Mouse (Mus musculus) intestine, embryonic 16.5 days (tissue): ENCODE measurements at regions not wholly inside any gene's neighbourhood (a gene's known extent, or its start where the extent isn't known, plus 50 kb on each side); places are given as distances from the start of the nearest gene placed in this dataset.

Experiments
- ATAC-seq: fragments of 200-750 bp; cut with Nextera tagmentation; 2 replicates; pipeline ENCODE4 v1.8.0; 2017; ENCODE audit warnings: moderate TSS enrichment, moderate library complexity
- H3K27ac ChIP-seq: fragments of 300-500 bp; sonication (generic); 2 replicates; pipeline ENCODE4 v1.5.1; 2014; ENCODE audit warnings: mild to moderate bottlenecking, low read length
- H3K27me3 ChIP-seq: fragments of 300-500 bp; sonication (generic); replicated peaks from 2 replicates; pipeline ENCODE4 v1.6.1; 2014; ENCODE audit warnings: low read length, control low read depth, mixed read lengths; ENCODE audit not compliant: control insufficient read depth, insufficient read depth
- H3K36me3 ChIP-seq: fragments of 300-500 bp; sonication (generic); 2 replicates; pipeline ENCODE4 v1.6.1; 2014; ENCODE audit warnings: low read length, control low read depth; ENCODE audit not compliant: control insufficient read depth, insufficient read depth
- H3K4me1 ChIP-seq: fragments of 300-500 bp; sonication (generic); 2 replicates; pipeline ENCODE4 v1.6.1; 2014; ENCODE audit warnings: low read length, control low read depth, mixed read lengths; ENCODE audit not compliant: control insufficient read depth, insufficient read depth
- H3K4me2 ChIP-seq: fragments of 300-500 bp; sonication (generic); 2 replicates; pipeline ENCODE4 v1.6.1; 2014; ENCODE audit warnings: low read depth, low read length, control low read depth
- H3K4me3 ChIP-seq: fragments of 300-500 bp; sonication (generic); 2 replicates; pipeline ENCODE4 v1.5.1; 2014; ENCODE audit warnings: mild to moderate bottlenecking, low read length
- H3K9ac ChIP-seq: fragments of 300-500 bp; sonication (generic); 2 replicates; pipeline ENCODE4 v1.6.1; 2014; ENCODE audit warnings: low read depth, low read length
- H3K9me3 ChIP-seq: fragments of 300-500 bp; sonication (generic); 2 replicates; pipeline ENCODE4 v1.6.1; 2016; ENCODE audit warnings: low read length, control low read depth; ENCODE audit not compliant: control insufficient read depth
- WGBS: fragments of 180-500 bp; shearing (Covaris S2); extraction: QIAGEN DNeasy Blood & Tissue Kit; methylation state at CpG from one replicate; pipeline ENCODE4 v1.1.7; 2014; 5-methylcytosine and 5-hydroxymethylcytosine counted together

- WGBS = 44% methylated on average over 14 of the region's 14 CpGs
- H3K4me1 ChIP-seq = peaks cover 15% of the 10 kb centered on the region
Observed at GRCm38 (mm10) chr9:61155851-61156250, 216.3 kb upstream of the Tle3 start.

GRCm38 (mm10) chr9:61158192-61158770 is 213.9 kb upstream of the Tle3 start:
- WGBS = 41% methylated on average over 10 of the region's 10 CpGs
- H3K9me3 ChIP-seq = no peaks in the 10 kb centered on the region
- no peaks in the 10 kb centered on the region for H3K27me3 ChIP-seq
- ATAC-seq = no peak
- no peak overlapping the region for H3K4me3 ChIP-seq
- no peaks in the 10 kb centered on the region for H3K36me3 ChIP-seq
- peaks cover 17% of the 10 kb centered on the region for H3K4me1 ChIP-seq
- no peak overlapping the region for H3K27ac ChIP-seq
- no peak overlapping the region for H3K4me2 ChIP-seq
- H3K9ac ChIP-seq = no peak overlapping the region

More at GRCm38 (mm10) chr9:61155851-61156250, 216.3 kb upstream of the Tle3 start:
- Histone ChIP-seq H3K36me3 (no peaks in the 10 kb centered on the region), H3K27ac (0 out of 2 replicates have a peak overlapping the region, but pooled peaks have one; percentile 13), H3K27me3 (no peaks in the 10 kb centered on the region), H3K9me3 (no peaks in the 10 kb centered on the region), H3K4me3 (no peak overlapping the region), H3K9ac (no peak overlapping the region), H3K4me2 (no peak overlapping the region)
- no peak for ATAC-seq

GRCm38 (mm10) chr9:61159159-61159558 is 213.0 kb upstream of the Tle3 start:
- WGBS = 79% methylated on average over 2 of the region's 2 CpGs
- no peak overlapping the region for H3K9ac ChIP-seq
- no peak overlapping the region for H3K4me3 ChIP-seq
- peaks cover 24% of the 10 kb centered on the region for H3K4me1 ChIP-seq
- ATAC-seq = no peak
- H3K27ac ChIP-seq = no peak overlapping the region
- no peaks in the 10 kb centered on the region for H3K36me3 ChIP-seq
- no peak overlapping the region for H3K4me2 ChIP-seq
- H3K9me3 ChIP-seq = no peaks in the 10 kb centered on the region
- no peaks in the 10 kb centered on the region for H3K27me3 ChIP-seq

DNA sequence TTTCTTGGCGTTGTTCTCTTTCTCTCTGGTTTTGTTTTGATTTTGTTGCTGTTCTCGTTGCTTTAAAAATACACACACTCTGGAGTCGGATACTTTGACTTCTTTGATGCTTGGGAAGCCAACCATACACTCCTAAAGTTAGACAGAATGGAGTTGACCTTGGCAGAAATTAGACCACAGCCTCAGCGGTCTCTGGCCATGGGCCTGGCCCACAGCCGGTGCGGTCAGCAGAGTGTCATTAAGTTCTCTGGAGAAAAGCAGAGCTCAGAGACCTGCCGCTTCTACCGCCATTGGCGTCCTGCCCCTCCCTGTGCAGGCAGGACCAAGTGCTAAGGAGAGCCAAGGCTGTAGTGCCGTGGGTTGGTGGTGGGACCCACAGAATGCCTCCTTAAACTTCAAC is 212.6 kb upstream of the Tle3 start:
- no peak overlapping the region for H3K4me3 ChIP-seq
- no peak overlapping the region for H3K9ac ChIP-seq
- H3K4me2 ChIP-seq = no peak overlapping the region
- no peak for ATAC-seq
- peaks cover 29% of the 10 kb centered on the region for H3K4me1 ChIP-seq
- no peaks in the 10 kb centered on the region for H3K36me3 ChIP-seq
- no peak overlapping the region for H3K27ac ChIP-seq
- H3K27me3 ChIP-seq = no peaks in the 10 kb centered on the region
- WGBS = 80% methylated on average over 10 of the region's 10 CpGs
- no peaks in the 10 kb centered on the region for H3K9me3 ChIP-seq

DNA sequence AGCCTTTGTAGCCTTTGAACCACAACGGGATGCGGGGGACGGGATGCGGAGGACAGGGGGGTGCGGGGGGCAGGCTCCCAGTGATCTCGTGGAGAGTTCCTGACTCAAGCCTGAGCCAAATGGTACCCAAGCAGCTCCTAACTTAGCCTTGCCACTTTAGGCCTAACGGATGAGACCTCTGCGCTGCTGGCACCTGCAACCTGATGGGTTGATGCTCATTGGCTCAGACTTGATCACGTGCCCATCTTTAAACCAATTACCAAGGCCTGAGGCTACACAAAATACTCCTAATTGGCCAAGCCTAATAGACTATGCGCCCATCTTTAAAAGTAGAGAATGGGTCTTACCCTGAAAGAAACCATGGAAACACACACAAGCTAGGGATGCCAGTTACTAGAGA is 209.3 kb upstream of the Tle3 start:
- ATAC-seq = no peak
- 85% methylated on average over 10 of the region's 10 CpGs for WGBS

GRCm38 (mm10) chr9:61163671-61164288 is 208.4 kb upstream of the Tle3 start:
- no peaks in the 10 kb centered on the region for H3K27me3 ChIP-seq
- peaks cover 39% of the 10 kb centered on the region for H3K4me1 ChIP-seq
- ATAC-seq = 0 out of 2 replicates have a peak, but pooled peaks have one; percentile 27
- no peaks in the 10 kb centered on the region for H3K36me3 ChIP-seq
- H3K9me3 ChIP-seq = no peaks in the 10 kb centered on the region
- WGBS = 41% methylated on average over 19 of the region's 19 CpGs
- H3K4me3 ChIP-seq = no peak overlapping the region
- H3K27ac ChIP-seq = peak overlapping the region; percentile 55
- no peak overlapping the region for H3K4me2 ChIP-seq
- no peak overlapping the region for H3K9ac ChIP-seq

More for the DNA sequence above, 209.3 kb upstream of the Tle3 start:
- Histone ChIP-seq H3K36me3 (no peaks in the 10 kb centered on the region), H3K9ac (no peak overlapping the region), H3K27ac (no peak overlapping the region), H3K4me3 (no peak overlapping the region), H3K9me3 (no peaks in the 10 kb centered on the region), H3K4me2 (no peak overlapping the region), H3K27me3 (no peaks in the 10 kb centered on the region), H3K4me1 (peaks cover 42% of the 10 kb centered on the region)

GRCm38 (mm10) chr9:61164501-61165251 is 207.5 kb upstream of the Tle3 start:
- WGBS = 39% methylated on average over 11 of the region's 11 CpGs
- Histone ChIP-seq H3K4me1 (peaks cover 38% of the 10 kb centered on the region), H3K4me3 (no peak overlapping the region)

GRCm38 (mm10) chr9:61166115-61166514 is 206.1 kb upstream of the Tle3 start:
- Histone ChIP-seq H3K36me3 (no peaks in the 10 kb centered on the region), H3K4me3 (no peak overlapping the region), H3K27ac (peak overlapping the region; percentile 82), H3K9ac (no peak overlapping the region), H3K4me1 (peaks cover 38% of the 10 kb centered on the region), H3K27me3 (no peaks in the 10 kb centered on the region), H3K9me3 (no peaks in the 10 kb centered on the region), H3K4me2 (no peak overlapping the region)
- 64% methylated on average over 2 of the region's 2 CpGs for WGBS
- ATAC-seq = no peak

More at GRCm38 (mm10) chr9:61164501-61165251, 207.5 kb upstream of the Tle3 start:
- peak; percentile 76 for ATAC-seq
- peak overlapping the region; percentile 39 for H3K27ac ChIP-seq
- no peaks in the 10 kb centered on the region for H3K36me3 ChIP-seq
- H3K27me3 ChIP-seq = no peaks in the 10 kb centered on the region
- H3K9ac ChIP-seq = no peak overlapping the region
- H3K9me3 ChIP-seq = no peaks in the 10 kb centered on the region
- H3K4me2 ChIP-seq = no peak overlapping the region

DNA sequence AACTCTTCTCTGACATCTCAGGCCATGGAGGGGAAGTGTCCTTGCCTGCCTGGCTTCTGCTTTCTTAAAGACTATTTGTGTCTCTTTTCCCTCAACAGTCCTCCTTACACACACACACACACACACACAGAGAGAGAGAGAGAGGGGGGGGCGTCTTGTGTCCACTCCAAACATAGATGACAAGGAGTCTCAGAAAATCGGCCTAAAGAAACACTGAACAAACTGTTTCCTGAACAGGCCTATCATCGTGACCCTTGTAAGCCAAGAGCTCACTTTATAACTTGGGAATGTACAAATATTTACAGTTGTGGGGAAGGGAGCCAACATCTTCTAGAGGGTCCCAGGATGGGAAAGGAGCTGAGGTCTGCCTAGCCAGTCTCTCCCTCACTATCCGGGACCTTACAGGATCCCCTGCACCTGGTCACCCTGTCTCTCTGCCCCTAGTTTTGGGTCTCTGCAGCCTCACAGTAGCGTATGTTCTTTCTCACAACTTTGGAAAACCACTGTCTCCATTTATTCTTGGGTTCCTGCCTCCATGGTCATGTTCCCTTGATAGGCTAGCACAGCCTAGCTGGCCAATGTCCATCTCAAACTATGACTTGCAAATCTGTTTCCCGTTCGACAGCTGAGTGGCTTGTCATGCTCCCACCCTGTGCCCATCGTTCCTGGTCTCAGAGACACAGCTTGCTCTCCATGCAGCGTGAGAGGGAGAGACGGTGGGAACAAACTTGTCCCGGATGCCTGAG is 204.9 kb upstream of the Tle3 start:
- H3K4me1 ChIP-seq = peaks cover 38% of the 10 kb centered on the region
- peak; percentile 59 for ATAC-seq
- no peak overlapping the region for H3K4me2 ChIP-seq
- H3K36me3 ChIP-seq = no peaks in the 10 kb centered on the region
- H3K27me3 ChIP-seq = no peaks in the 10 kb centered on the region
- no peak overlapping the region for H3K4me3 ChIP-seq
- WGBS = 37% methylated on average over 11 of the region's 11 CpGs
- H3K9ac ChIP-seq = no peak overlapping the region
- H3K9me3 ChIP-seq = no peaks in the 10 kb centered on the region
- H3K27ac ChIP-seq = peak overlapping the region; percentile 82
